Comparison of ENCODE assay signal across 8 mouse cellular contexts in the genomic region with DNA sequence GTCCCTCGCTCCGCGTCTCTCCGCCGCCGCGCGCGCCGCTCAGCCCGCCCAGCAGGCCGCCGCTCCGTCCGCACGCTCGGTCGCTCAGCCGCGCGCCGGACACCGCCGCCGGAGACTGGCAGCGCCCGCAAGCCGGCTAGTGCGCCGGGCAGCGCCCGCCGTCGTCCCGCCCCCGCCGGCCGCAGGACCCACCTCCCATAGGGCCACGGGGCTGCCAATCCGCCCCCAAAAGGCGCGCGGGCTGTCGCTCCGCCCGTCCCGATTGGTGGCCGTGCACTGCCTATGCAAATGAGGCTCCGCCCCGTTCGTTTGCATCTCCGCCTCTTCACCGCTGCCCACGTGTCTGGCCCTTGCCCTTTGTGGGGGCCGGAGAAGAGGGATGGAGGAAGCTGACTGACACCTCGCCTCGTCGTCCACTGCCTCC. TPM values are rescaled to one million over a fixed set of nuclear protein-coding genes. Genes with fewer than 3 reads are reported as not detected.
DNase-seq lines count a peak whose midpoint lies in the region; ATAC-seq lines count a peak whose summit lies in the region.

No protein-coding gene starts in this region.

- H3K9ac ChIP-seq in hindbrain, embryonic 16.5 days (ENCODE audit: low read depth, low read length), result peak overlapping the region; percentile 91

- peak overlapping the region; percentile 97 for H3K4me3 ChIP-seq in hindbrain, embryonic 16.5 days (ENCODE audit: low read length)

- H3K36me3 ChIP-seq in hindbrain, embryonic 16.5 days (ENCODE audit: control insufficient read depth, insufficient read depth, low read length), result no peaks in the 10 kb centered on the region

- WGBS in hindbrain, embryonic 16.5 days, result under 1% methylated on average over 40 of the region's 58 CpGs

- H3K9me3 ChIP-seq in hindbrain, embryonic 16.5 days (ENCODE audit: control insufficient read depth, low read length), result no peaks in the 10 kb centered on the region

- peak; percentile 98 for DNase-seq in ZHBTc4 (ENCODE audit: low read depth, low spot score)
- peak; percentile 99 for DNase-seq in cerebellum, postnatal 4 days (ENCODE audit: low spot score in 2 of 2)
- peak; percentile 99 for DNase-seq in gastrocnemius, adult 18-20 months (ENCODE audit: low spot score)
- DNase-seq in left cerebral cortex, adult 11 months (ENCODE audit: low spot score), result peak; percentile 95
- peak; percentile 99 for DNase-seq in lung, postnatal 36 days
- peak; percentile 99 for DNase-seq in retina, postnatal 1 day
- peak; percentile 98 for DNase-seq in thymus, postnatal 4 days

- H3K4me2 ChIP-seq in hindbrain, embryonic 16.5 days (ENCODE audit: low read length), result peak overlapping the region; percentile 83

- ATAC-seq in hindbrain, embryonic 16.5 days, result peak; percentile 100

- H3K27me3 ChIP-seq in hindbrain, embryonic 16.5 days (replicated peaks; ENCODE audit: control insufficient read depth, insufficient read depth, low read length), result no peaks in the 10 kb centered on the region

- H3K4me1 ChIP-seq in hindbrain, embryonic 16.5 days (ENCODE audit: control insufficient read depth, insufficient read depth, low read depth, low read length), result no peaks in the 10 kb centered on the region; the same call in 1 of the 2 replicates

- peak overlapping the region; percentile 86 for H3K27ac ChIP-seq in hindbrain, embryonic 16.5 days (ENCODE audit: low read depth, low read length)

RNA-seq across cellular contexts. Expression of gene Fkbp5, which starts 31.3 kb away (rescaled TPM):
- 10 to 100 TPM; 54.0 to 92.7 TPM for total RNA-seq in gastrocnemius, adult 18-20 months (2021)
- polyA plus RNA-seq in hindbrain, embryonic 16.5 days (2015; fragmentation: Nextera tagmentation; extraction: Ambion mirVana), result 26.7 and 30.8 TPM in 2 replicates

RNA-seq across cellular contexts. Expression of gene Armc12, which starts 44.6 kb away (rescaled TPM):
- not detected for total RNA-seq in gastrocnemius, adult 18-20 months (2021)
- polyA plus RNA-seq in hindbrain, embryonic 16.5 days (2015; fragmentation: Nextera tagmentation; extraction: Ambion mirVana), result not detected in 2 replicates

Comparison
In these comparisons a context has a peak if more than half of its experiments do, and no peak if none do; other contexts are left out.
1. Peak in every context shown above with its lines: DNase-seq, ATAC-seq, H3K4me3 ChIP-seq and H3K27ac ChIP-seq.